Mouse (Mus musculus) megakaryocyte, embryonic 14.5 days (primary cell): ENCODE data around the gene Nap1l5.

Experiments
- FLI1 ChIP-seq: IDR thresholded peaks from 2 replicates; pipeline ENCODE4 v1.6.1; 2012; ENCODE audit warnings: low read length, inconsistent platforms, mixed read lengths
- GATA1 ChIP-seq: IDR thresholded peaks from 3 replicates; pipeline ENCODE4 v1.6.1; 2012; ENCODE audit warnings: mixed read lengths, low read length, inconsistent platforms, borderline replicate concordance

DNA sequence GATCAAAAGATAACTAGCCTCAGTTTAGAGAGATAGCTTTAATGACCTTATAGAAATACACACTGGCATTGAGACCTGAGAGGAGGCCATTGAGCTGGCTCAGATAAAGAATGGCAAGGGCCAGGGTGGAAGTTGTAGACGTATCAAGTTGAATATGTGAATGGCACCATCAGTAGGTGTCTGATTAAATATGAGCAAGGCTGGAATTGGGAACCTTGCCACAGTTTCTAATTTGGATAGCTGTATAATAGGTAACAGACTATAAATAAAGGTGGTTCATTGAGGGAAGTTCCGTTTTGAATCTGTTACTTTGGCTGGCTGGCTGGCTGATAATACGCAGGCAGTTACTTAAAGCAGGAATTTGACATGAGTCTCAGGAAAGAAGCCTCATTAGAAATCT lies 10.2 kb downstream of the Nap1l5 start:
- TF ChIP-seq GATA1 (no peak), FLI1 (no peak)
